Mouse (Mus musculus): ENCODE results near the gene Nod1. TPM values are rescaled to one million over a fixed set of nuclear protein-coding genes. Genes with fewer than 3 reads are reported as not detected.

Gene Nod1
- polyA plus RNA-seq, 1 experiment, result 18.3 TPM

DNA sequence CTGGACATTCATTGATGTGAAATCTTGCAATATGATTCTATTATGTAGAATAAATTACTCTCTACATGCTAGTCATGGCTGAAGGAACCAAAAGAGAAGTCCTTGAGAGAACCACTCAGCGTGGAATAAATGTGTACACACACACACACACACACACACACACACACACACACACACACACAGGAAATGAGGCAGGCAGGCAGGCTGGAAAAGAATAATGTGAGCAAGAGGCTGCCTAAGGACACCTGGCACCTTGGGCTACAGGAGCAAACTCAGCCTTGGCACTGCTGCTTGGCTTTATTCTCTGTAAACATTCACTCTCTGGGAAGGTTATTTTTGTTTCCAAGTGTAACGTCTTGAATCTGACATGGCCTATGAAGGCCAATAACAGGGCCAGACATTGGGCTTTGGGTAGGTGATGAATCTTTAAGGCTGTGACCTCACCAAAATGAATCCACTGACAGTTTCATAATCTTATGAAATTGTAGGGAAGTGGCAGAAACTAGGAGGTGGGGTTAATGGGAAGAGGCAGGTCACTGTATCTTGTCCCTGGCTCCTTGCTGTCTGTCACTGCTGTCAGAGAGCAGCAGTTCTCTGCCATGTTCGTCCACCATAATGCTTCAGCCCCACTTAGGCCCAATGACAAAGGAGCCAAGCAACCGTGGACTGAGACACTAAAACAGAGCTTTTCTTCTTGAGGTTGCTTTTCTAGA lies 26.0 kb downstream of the Nod1 start:
- H3K4me3 ChIP-seq (ENCODE audit: control insufficient read depth, insufficient read depth, low read length), result no peak overlapping the region
- H3K4me1 ChIP-seq (replicated peaks; ENCODE audit: control insufficient read depth, insufficient read depth, low read length), result peaks cover 3% of the 10 kb centered on the region; the same call in 1 of the 2 replicates
- no peaks in the 10 kb centered on the region for H3K27me3 ChIP-seq (ENCODE audit: control insufficient read depth, insufficient read depth, low read length)
- TF ChIP-seq CTCF (IDR thresholded peaks at IDR 0.05; ENCODE audit: borderline replicate concordance, control insufficient read depth, extremely low read depth, insufficient read depth, low read length, poor library complexity), result no peak
- TF ChIP-seq POLR2A (IDR thresholded peaks at IDR 0.05; ENCODE audit: control insufficient read depth, extremely low read depth, insufficient read depth, low read length, poor library complexity), result no peak
- DNase-seq, result no peak
- 70% methylated on average over 4 of the region's 4 CpGs for WGBS
- H3K36me3 ChIP-seq (ENCODE audit: control insufficient read depth, insufficient read depth, low read length), result no peaks in the 10 kb centered on the region
- no peak overlapping the region for H3K27ac ChIP-seq (ENCODE audit: control insufficient read depth, insufficient read depth, low read length)

DNA sequence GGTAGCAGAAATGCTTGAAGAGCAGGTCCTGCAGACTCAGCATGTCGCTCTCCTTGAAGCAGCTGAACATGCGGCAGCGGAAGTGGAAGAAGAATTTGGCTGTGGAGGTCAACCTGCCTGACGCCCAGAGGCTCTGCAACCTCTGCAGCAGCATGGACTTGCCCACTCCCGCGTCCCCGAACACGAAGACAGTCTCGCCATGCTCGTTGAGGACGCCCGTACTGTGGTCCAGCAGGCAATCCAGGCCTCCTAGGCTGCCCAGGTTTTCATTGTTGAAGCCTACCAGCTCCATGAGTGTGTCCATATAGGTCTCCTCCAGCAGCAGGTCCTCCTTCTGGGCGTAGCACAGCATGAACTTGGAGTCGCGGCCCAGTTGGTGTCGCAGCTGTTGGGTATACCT lies 27.9 kb downstream of the Nod1 start:
- H3K27me3 ChIP-seq (ENCODE audit: control insufficient read depth, insufficient read depth, low read length), result no peaks in the 10 kb centered on the region
- DNase-seq, result no peak
- no peak overlapping the region for H3K27ac ChIP-seq (ENCODE audit: control insufficient read depth, insufficient read depth, low read length)
- peaks cover 5% of the 10 kb centered on the region for H3K4me1 ChIP-seq (replicated peaks; ENCODE audit: control insufficient read depth, insufficient read depth, low read length)
- TF ChIP-seq POLR2A (IDR thresholded peaks at IDR 0.05; ENCODE audit: control insufficient read depth, extremely low read depth, insufficient read depth, low read length, poor library complexity) (no peak), CTCF (IDR thresholded peaks at IDR 0.05; ENCODE audit: borderline replicate concordance, control insufficient read depth, extremely low read depth, insufficient read depth, low read length, poor library complexity) (no peak)
- no peaks in the 10 kb centered on the region for H3K36me3 ChIP-seq (ENCODE audit: control insufficient read depth, insufficient read depth, low read length)
- H3K4me3 ChIP-seq (ENCODE audit: control insufficient read depth, insufficient read depth, low read length), result no peak overlapping the region
- 96% methylated on average over 16 of the region's 16 CpGs for WGBS

DNA sequence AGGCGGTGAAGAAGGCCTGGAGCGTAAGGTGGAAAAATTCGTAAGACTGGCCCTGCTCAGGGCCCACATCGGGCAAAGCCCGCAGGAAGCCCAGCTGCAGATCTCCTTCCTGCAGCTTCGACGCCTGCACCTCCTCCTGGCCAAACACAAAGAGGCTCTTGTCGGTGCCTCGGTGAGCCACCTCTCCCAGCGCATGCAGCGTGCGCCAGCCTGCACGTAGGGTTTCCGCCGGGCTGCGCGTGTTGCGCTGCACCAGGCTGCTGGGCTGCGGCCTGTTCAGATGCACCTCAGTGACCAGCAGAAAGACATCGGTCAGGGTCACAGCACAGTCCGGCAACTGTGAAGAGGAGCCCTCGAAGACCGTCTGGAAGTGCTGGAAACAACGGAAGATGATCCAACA lies 28.7 kb downstream of the Nod1 start:
- no peak for DNase-seq
- Histone ChIP-seq H3K27me3 (ENCODE audit: control insufficient read depth, insufficient read depth, low read length) (no peaks in the 10 kb centered on the region), H3K4me3 (ENCODE audit: control insufficient read depth, insufficient read depth, low read length) (no peak overlapping the region), H3K27ac (ENCODE audit: control insufficient read depth, insufficient read depth, low read length) (no peak overlapping the region), H3K36me3 (ENCODE audit: control insufficient read depth, insufficient read depth, low read length) (no peaks in the 10 kb centered on the region), H3K4me1 (replicated peaks; ENCODE audit: control insufficient read depth, insufficient read depth, low read length) (peaks cover 4% of the 10 kb centered on the region)
- no peak for TF ChIP-seq POLR2A (IDR thresholded peaks at IDR 0.05; ENCODE audit: control insufficient read depth, extremely low read depth, insufficient read depth, low read length, poor library complexity)
- no peak for TF ChIP-seq CTCF (IDR thresholded peaks at IDR 0.05; ENCODE audit: borderline replicate concordance, control insufficient read depth, extremely low read depth, insufficient read depth, low read length, poor library complexity)
- WGBS, result 93% methylated on average over 24 of the region's 24 CpGs

DNA sequence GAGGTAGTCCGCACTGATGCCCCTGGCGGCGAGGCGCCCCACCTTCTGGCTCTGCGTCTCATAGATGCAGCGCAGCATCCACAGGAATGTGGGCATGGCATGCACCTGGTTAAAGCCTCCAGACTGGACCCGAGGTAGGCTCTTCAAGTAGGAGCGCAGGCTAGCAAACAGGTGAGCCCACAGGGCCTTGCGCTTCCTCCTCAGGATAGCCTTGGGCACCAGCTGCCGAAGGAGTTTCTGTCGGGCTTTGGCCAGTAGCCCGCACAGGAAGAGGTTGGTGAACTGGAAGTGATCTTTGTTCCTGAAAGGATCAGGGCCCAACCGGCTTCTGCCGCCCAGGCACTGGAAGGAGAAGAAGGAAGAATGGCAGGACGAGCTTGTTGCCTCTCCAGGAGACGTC lies 29.1 kb downstream of the Nod1 start:
- peaks cover 2% of the 10 kb centered on the region; the same call in 1 of the 2 replicates for H3K4me1 ChIP-seq (replicated peaks; ENCODE audit: control insufficient read depth, insufficient read depth, low read length)
- H3K27me3 ChIP-seq (ENCODE audit: control insufficient read depth, insufficient read depth, low read length), result no peaks in the 10 kb centered on the region
- H3K27ac ChIP-seq (ENCODE audit: control insufficient read depth, insufficient read depth, low read length), result no peak overlapping the region
- no peak for DNase-seq
- 93% methylated on average over 16 of the region's 16 CpGs for WGBS
- TF ChIP-seq POLR2A (IDR thresholded peaks at IDR 0.05; ENCODE audit: control insufficient read depth, extremely low read depth, insufficient read depth, low read length, poor library complexity), result no peak
- TF ChIP-seq CTCF (IDR thresholded peaks at IDR 0.05; ENCODE audit: borderline replicate concordance, control insufficient read depth, extremely low read depth, insufficient read depth, low read length, poor library complexity), result no peak
- H3K36me3 ChIP-seq (ENCODE audit: control insufficient read depth, insufficient read depth, low read length), result no peaks in the 10 kb centered on the region
- no peak overlapping the region for H3K4me3 ChIP-seq (ENCODE audit: control insufficient read depth, insufficient read depth, low read length)

DNA sequence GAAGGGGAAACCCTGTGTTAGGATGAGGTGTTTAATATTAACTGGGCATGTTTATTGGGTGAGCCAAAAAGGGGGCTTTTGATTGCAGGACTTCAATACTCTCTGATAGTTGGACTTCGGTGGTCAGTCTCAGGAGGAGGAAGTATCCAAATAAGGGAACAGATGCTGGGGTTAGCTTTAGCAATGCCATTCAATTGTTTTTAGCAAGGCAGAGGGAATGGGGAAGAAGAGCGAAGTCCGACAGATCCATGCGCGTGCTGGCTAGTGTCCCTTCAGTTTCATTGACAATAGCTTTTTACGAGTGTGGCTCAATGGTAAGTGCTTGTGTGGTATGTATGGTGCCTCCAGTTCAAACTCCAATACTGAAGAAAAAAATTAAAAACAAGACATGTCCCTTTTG lies 31.3 kb downstream of the Nod1 start:
- Histone ChIP-seq H3K27ac (ENCODE audit: control insufficient read depth, insufficient read depth, low read length) (no peak overlapping the region), H3K36me3 (ENCODE audit: control insufficient read depth, insufficient read depth, low read length) (no peaks in the 10 kb centered on the region), H3K27me3 (ENCODE audit: control insufficient read depth, insufficient read depth, low read length) (no peaks in the 10 kb centered on the region), H3K4me3 (ENCODE audit: control insufficient read depth, insufficient read depth, low read length) (no peak overlapping the region), H3K4me1 (replicated peaks; ENCODE audit: control insufficient read depth, insufficient read depth, low read length) (peaks cover 4% of the 10 kb centered on the region)
- no peak for DNase-seq
- no peak for TF ChIP-seq POLR2A (IDR thresholded peaks at IDR 0.05; ENCODE audit: control insufficient read depth, extremely low read depth, insufficient read depth, low read length, poor library complexity)
- TF ChIP-seq CTCF (IDR thresholded peaks at IDR 0.05; ENCODE audit: borderline replicate concordance, control insufficient read depth, extremely low read depth, insufficient read depth, low read length, poor library complexity), result no peak
- WGBS, result 95% methylated on average over 6 of the region's 6 CpGs

DNA sequence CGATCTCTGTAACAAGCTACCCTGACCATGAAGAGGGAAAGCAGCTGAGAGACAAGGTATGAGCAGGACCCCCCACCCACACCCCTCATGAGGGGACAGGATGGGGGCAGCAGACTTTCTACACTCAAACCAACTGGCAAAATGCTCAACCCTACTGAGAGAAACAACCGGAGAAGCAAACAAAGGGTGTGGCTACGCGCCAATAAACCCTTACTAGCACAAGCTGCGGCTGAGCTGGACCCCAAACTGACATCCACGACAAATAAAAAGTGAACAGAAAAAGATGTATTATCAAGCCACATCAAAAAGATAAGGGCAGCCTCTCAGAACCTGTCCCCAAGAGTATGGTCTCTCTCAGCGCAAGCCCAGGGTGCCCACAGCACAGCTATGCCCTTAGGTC lies 32.3 kb downstream of the Nod1 start:
- TF ChIP-seq CTCF (IDR thresholded peaks at IDR 0.05; ENCODE audit: borderline replicate concordance, control insufficient read depth, extremely low read depth, insufficient read depth, low read length, poor library complexity), result no peak
- no peak overlapping the region for H3K4me3 ChIP-seq (ENCODE audit: control insufficient read depth, insufficient read depth, low read length)
- no peak for DNase-seq
- H3K27ac ChIP-seq (ENCODE audit: control insufficient read depth, insufficient read depth, low read length), result no peak overlapping the region
- WGBS, result 40% methylated on average over 7 of the region's 7 CpGs
- no peaks in the 10 kb centered on the region for H3K27me3 ChIP-seq (ENCODE audit: control insufficient read depth, insufficient read depth, low read length)
- no peaks in the 10 kb centered on the region for H3K36me3 ChIP-seq (ENCODE audit: control insufficient read depth, insufficient read depth, low read length)
- peaks cover 8% of the 10 kb centered on the region for H3K4me1 ChIP-seq (replicated peaks; ENCODE audit: control insufficient read depth, insufficient read depth, low read length)

DNA sequence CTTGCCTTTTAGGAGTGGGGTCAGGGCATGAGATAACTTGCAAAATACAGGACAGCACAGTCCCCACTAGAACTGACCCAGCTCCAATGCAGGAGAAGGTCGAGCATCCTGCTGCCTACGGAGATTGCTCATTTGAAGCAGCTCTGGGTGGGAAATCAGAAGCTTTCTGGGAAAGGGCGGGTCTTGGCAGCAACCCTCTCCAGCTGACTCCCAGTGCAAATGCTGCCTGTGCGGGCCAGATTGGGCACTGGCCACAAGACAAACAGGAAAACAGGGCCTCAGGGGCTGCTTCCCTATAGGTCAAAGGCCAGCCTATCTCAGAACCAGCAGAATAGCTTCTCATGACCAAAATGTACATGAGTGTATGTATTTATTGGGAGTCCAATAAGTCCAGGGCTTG lies 32.8 kb downstream of the Nod1 start:
- no peak overlapping the region for H3K4me3 ChIP-seq (ENCODE audit: control insufficient read depth, insufficient read depth, low read length)
- WGBS, result 74% methylated on average over 4 of the region's 4 CpGs
- H3K36me3 ChIP-seq (ENCODE audit: control insufficient read depth, insufficient read depth, low read length), result no peaks in the 10 kb centered on the region
- no peaks in the 10 kb centered on the region for H3K27me3 ChIP-seq (ENCODE audit: control insufficient read depth, insufficient read depth, low read length)
- peaks cover 8% of the 10 kb centered on the region for H3K4me1 ChIP-seq (replicated peaks; ENCODE audit: control insufficient read depth, insufficient read depth, low read length)
- no peak for TF ChIP-seq CTCF (IDR thresholded peaks at IDR 0.05; ENCODE audit: borderline replicate concordance, control insufficient read depth, extremely low read depth, insufficient read depth, low read length, poor library complexity)
- no peak for TF ChIP-seq POLR2A (IDR thresholded peaks at IDR 0.05; ENCODE audit: control insufficient read depth, extremely low read depth, insufficient read depth, low read length, poor library complexity)
- DNase-seq, result no peak
- H3K27ac ChIP-seq (ENCODE audit: control insufficient read depth, insufficient read depth, low read length), result no peak overlapping the region

Data from thymus, adult 2 months (tissue).